In genomic region chr12:44993391-44993790, GRCm38 (mm10) we compare ENCODE assay signal across 13 mouse cellular contexts.
A peak's percentile ranks its signal among the peaks of the same experiment; 100 is the strongest.
DNase-seq lines count a peak whose midpoint lies in the region; ATAC-seq lines count a peak whose summit lies in the region.
"Had no signal": no experiment of that assay in that cellular context is flagged by ENCODE, and none has a peak within 500 bp of the region (broad histone marks: within the 10 kb centered on the region; RNA-seq: fewer than 3 reads in every experiment).

No protein-coding gene starts in this region.

- no peak overlapping the region for H3K27ac ChIP-seq in intestine, embryonic 16.5 days (ENCODE audit: low read length)
- H3K27ac ChIP-seq in hindbrain, embryonic 11.5 days (ENCODE audit: low read depth, low read length), result no peak overlapping the region
- H3K27ac ChIP-seq: embryonic facial prominence, embryonic 15.5 days; heart, adult 2 months; kidney, postnatal 0 days; liver, embryonic 14.5 days had no signal

- no peak overlapping the region for H3K4me2 ChIP-seq in intestine, embryonic 16.5 days (ENCODE audit: low read depth, low read length)
- no peak overlapping the region for H3K4me2 ChIP-seq in hindbrain, embryonic 11.5 days (replicated peaks; ENCODE audit: low read depth, low read length)
- H3K4me2 ChIP-seq: embryonic facial prominence, embryonic 15.5 days had no signal

- ATAC-seq in intestine, embryonic 16.5 days, result no peak
- no peak for ATAC-seq in hindbrain, embryonic 11.5 days (ENCODE audit: low FRiP score)

- no peaks in the 10 kb centered on the region for H3K4me1 ChIP-seq in intestine, embryonic 16.5 days (ENCODE audit: control insufficient read depth, insufficient read depth, low read length)
- no peaks in the 10 kb centered on the region for H3K4me1 ChIP-seq in hindbrain, embryonic 11.5 days (replicated peaks; ENCODE audit: control insufficient read depth, insufficient read depth, low read length)
- H3K4me1 ChIP-seq: embryonic facial prominence, embryonic 15.5 days had no signal

- H3K36me3 ChIP-seq in intestine, embryonic 16.5 days (ENCODE audit: control insufficient read depth, insufficient read depth, low read length), result no peaks in the 10 kb centered on the region
- no peaks in the 10 kb centered on the region for H3K36me3 ChIP-seq in hindbrain, embryonic 11.5 days (ENCODE audit: control insufficient read depth, insufficient read depth, low read length)
- H3K36me3 ChIP-seq: embryonic facial prominence, embryonic 15.5 days had no signal

- H3K4me3 ChIP-seq in intestine, embryonic 16.5 days (ENCODE audit: low read length), result no peak overlapping the region
- H3K4me3 ChIP-seq in hindbrain, embryonic 11.5 days (ENCODE audit: low read depth, low read length), result no peak overlapping the region
- H3K4me3 ChIP-seq: embryonic facial prominence, embryonic 15.5 days; heart, adult 2 months had no signal

- intact Hi-C loops in gastrocnemius, postnatal 14 days (cut with DNase I; ENCODE audit: low total_unique reads), result no loop called here

- H3K9ac ChIP-seq in intestine, embryonic 16.5 days (ENCODE audit: low read depth, low read length), result no peak overlapping the region
- no peak overlapping the region for H3K9ac ChIP-seq in hindbrain, embryonic 11.5 days (ENCODE audit: low read depth, low read length)
- H3K9ac ChIP-seq: embryonic facial prominence, embryonic 15.5 days; liver, embryonic 14.5 days had no signal

- H3K9me3 ChIP-seq in intestine, embryonic 16.5 days (ENCODE audit: control insufficient read depth, low read length), result no peaks in the 10 kb centered on the region
- no peaks in the 10 kb centered on the region for H3K9me3 ChIP-seq in hindbrain, embryonic 11.5 days (ENCODE audit: control insufficient read depth, low read length)
- H3K9me3 ChIP-seq: embryonic facial prominence, embryonic 15.5 days had no signal

- no peaks in the 10 kb centered on the region for H3K27me3 ChIP-seq in intestine, embryonic 16.5 days (replicated peaks; ENCODE audit: control insufficient read depth, insufficient read depth, low read length)
- no peaks in the 10 kb centered on the region for H3K27me3 ChIP-seq in hindbrain, embryonic 11.5 days (ENCODE audit: control insufficient read depth, insufficient read depth, low read length)
- H3K27me3 ChIP-seq: embryonic facial prominence, embryonic 15.5 days had no signal

- 93% methylated on average over 3 of the region's 3 CpGs for whole genome bisulfite sequencing in intestine, embryonic 16.5 days
- WGBS in hindbrain, embryonic 11.5 days, result 86% methylated on average over 3 of the region's 3 CpGs

- DNase-seq in heart, adult 8-10 months (ENCODE audit: low spot score), result peak; percentile 49
- DNase-seq in heart, postnatal 4 days, result no peak
- DNase-seq in gastrocnemius, postnatal 14 days, result peak; percentile 12
- DNase-seq in layer of hippocampus, adult 8-10 months (ENCODE audit: low spot score in 2 of 2), result peak; percentile 83 to 87
- DNase-seq in lung, postnatal 14 days, result peak; percentile 20
- DNase-seq in hindbrain, embryonic 11.5 days (ENCODE audit: low spot score), result no peak
- no peak for DNase-seq in embryo, embryonic 11 days
- DNase-seq: cerebellum, adult 2 months had no signal

Comparison
In these comparisons a context has a peak if more than half of its experiments do, and no peak if none do; other contexts are left out.
1. DNase-seq: peak in heart, adult 8-10 months (single experiment), gastrocnemius, postnatal 14 days (single experiment), layer of hippocampus, adult 8-10 months (2 of 2) and lung, postnatal 14 days (single experiment); none in heart, postnatal 4 days (single experiment), hindbrain, embryonic 11.5 days (single experiment) and embryo, embryonic 11 days (single experiment).